Mouse (Mus musculus) heart, embryonic 15.5 days (tissue): ENCODE measurements at regions not wholly inside any gene's neighbourhood (a gene's known extent, or its start where the extent isn't known, plus 50 kb on each side); places are given as distances from the start of the nearest gene placed in this dataset.
A peak's percentile ranks its signal among the peaks of the same experiment; 100 is the strongest.

ENCODE experiments used
- ATAC-seq: fragments of 200-750 bp; cut with Nextera tagmentation; replicated peaks from 2 replicates; pipeline ENCODE4 v1.8.0; 2017; ENCODE audit warnings: low read depth, moderate TSS enrichment; ENCODE audit not compliant: insufficient number of reproducible peaks, insufficient read depth, low FRiP score
- H3K27ac ChIP-seq: fragments of 300-500 bp; sonication (generic); 2 replicates; pipeline ENCODE4 v1.5.1; 2015; ENCODE audit warnings: mild to moderate bottlenecking, inconsistent platforms
- H3K27me3 ChIP-seq: fragments of 300-500 bp; sonication (generic); 2 replicates; pipeline ENCODE4 v1.6.1; 2015; ENCODE audit warnings: inconsistent platforms
- H3K36me3 ChIP-seq: fragments of 300-500 bp; sonication (generic); 2 replicates; pipeline ENCODE4 v1.6.1; 2015; ENCODE audit warnings: mild to moderate bottlenecking, inconsistent platforms
- H3K4me1 ChIP-seq: fragments of 300-500 bp; sonication (generic); replicated peaks from 2 replicates; pipeline ENCODE4 v1.6.1; 2015; ENCODE audit warnings: inconsistent platforms
- H3K4me2 ChIP-seq: fragments of 300-500 bp; sonication (generic); 2 replicates; pipeline ENCODE4 v1.6.1; 2015; ENCODE audit warnings: inconsistent platforms, mild to moderate bottlenecking, moderate library complexity
- H3K4me3 ChIP-seq: fragments of 300-500 bp; sonication (generic); 2 replicates; pipeline ENCODE4 v1.5.1; 2015; ENCODE audit warnings: mild to moderate bottlenecking, inconsistent platforms
- H3K9ac ChIP-seq: fragments of 300-500 bp; sonication (generic); 2 replicates; pipeline ENCODE4 v1.6.1; 2015; ENCODE audit warnings: mild to moderate bottlenecking, inconsistent platforms
- H3K9me3 ChIP-seq: fragments of 300-500 bp; sonication (generic); replicated peaks from 2 replicates; pipeline ENCODE4 v1.6.1; 2016; ENCODE audit warnings: inconsistent platforms
- WGBS: fragments of 180-500 bp; shearing (Covaris S2); methylation state at CpG from one replicate; pipeline ENCODE4 v1.1.7; 2015; ENCODE audit warnings: mixed read lengths; 5-methylcytosine and 5-hydroxymethylcytosine counted together

- WGBS, result 89% methylated on average over 5 of the region's 5 CpGs
- H3K27ac ChIP-seq, result no peak overlapping the region
- H3K4me1 ChIP-seq, result peaks cover 5% of the 10 kb centered on the region; the same call in 1 of the 2 replicates
- H3K4me3 ChIP-seq, result no peak overlapping the region
- no peaks in the 10 kb centered on the region for H3K36me3 ChIP-seq
- H3K27me3 ChIP-seq, result no peaks in the 10 kb centered on the region
- H3K9ac ChIP-seq, result no peak overlapping the region
- H3K9me3 ChIP-seq, result no peaks in the 10 kb centered on the region
- ATAC-seq, result no peak
- no peak overlapping the region for H3K4me2 ChIP-seq
Measured at GRCm38 (mm10) chr6:147723336-147723735, 247.7 kb downstream of the Ccdc91 start.

- ATAC-seq, result no peak
- Histone ChIP-seq H3K4me2 (no peak overlapping the region), H3K27ac (no peak overlapping the region), H3K4me3 (no peak overlapping the region), H3K36me3 (no peaks in the 10 kb centered on the region), H3K9me3 (no peaks in the 10 kb centered on the region), H3K9ac (no peak overlapping the region), H3K27me3 (no peaks in the 10 kb centered on the region), H3K4me1 (0 out of 2 replicates have a peak, but pooled peaks cover 3% of the 10 kb centered on the region)
- WGBS, result 78% methylated on average over 4 of the region's 4 CpGs
Measured at GRCm38 (mm10) chr6:147726987-147727386, 251.4 kb downstream of the Ccdc91 start.

GRCm38 (mm10) chr6:147727644-147728533 lies 252.3 kb downstream of the Ccdc91 start:
- Histone ChIP-seq H3K27ac (no peak overlapping the region), H3K27me3 (no peaks in the 10 kb centered on the region), H3K4me2 (no peak overlapping the region), H3K36me3 (no peaks in the 10 kb centered on the region), H3K9me3 (no peaks in the 10 kb centered on the region), H3K4me3 (no peak overlapping the region), H3K9ac (no peak overlapping the region), H3K4me1 (0 out of 2 replicates have a peak, but pooled peaks cover 3% of the 10 kb centered on the region)
- no peak for ATAC-seq
- 78% methylated on average over 6 of the region's 6 CpGs for WGBS

GRCm38 (mm10) chr6:147729721-147730120 lies 254.1 kb downstream of the Ccdc91 start:
- Histone ChIP-seq H3K9me3 (no peaks in the 10 kb centered on the region), H3K4me3 (no peak overlapping the region), H3K27me3 (no peaks in the 10 kb centered on the region), H3K4me2 (no peak overlapping the region), H3K4me1 (0 out of 2 replicates have a peak, but pooled peaks cover 3% of the 10 kb centered on the region), H3K9ac (no peak overlapping the region), H3K27ac (no peak overlapping the region), H3K36me3 (no peaks in the 10 kb centered on the region)
- ATAC-seq, result no peak

- H3K36me3 ChIP-seq, result no peaks in the 10 kb centered on the region
- no peak for ATAC-seq
- 71% methylated on average over 5 of the region's 5 CpGs for WGBS
- H3K4me1 ChIP-seq, result 0 out of 2 replicates have a peak, but pooled peaks cover 5% of the 10 kb centered on the region
- H3K9me3 ChIP-seq, result no peaks in the 10 kb centered on the region
- H3K27ac ChIP-seq, result no peak overlapping the region
- no peak overlapping the region for H3K9ac ChIP-seq
- H3K27me3 ChIP-seq, result no peaks in the 10 kb centered on the region
- no peak overlapping the region for H3K4me3 ChIP-seq
- H3K4me2 ChIP-seq, result no peak overlapping the region
Measured at GRCm38 (mm10) chr6:147738621-147739325, 263.1 kb downstream of the Ccdc91 start.

- Histone ChIP-seq H3K4me3 (no peak overlapping the region), H3K27me3 (no peaks in the 10 kb centered on the region), H3K27ac (no peak overlapping the region), H3K4me2 (no peak overlapping the region), H3K4me1 (0 out of 2 replicates have a peak, but pooled peaks cover 5% of the 10 kb centered on the region), H3K9ac (no peak overlapping the region), H3K9me3 (no peaks in the 10 kb centered on the region), H3K36me3 (no peaks in the 10 kb centered on the region)
- 85% methylated on average over 7 of the region's 7 CpGs for WGBS
- ATAC-seq, result no peak
Measured at GRCm38 (mm10) chr6:147741446-147741845, 265.8 kb downstream of the Ccdc91 start.

- Histone ChIP-seq H3K36me3 (no peaks in the 10 kb centered on the region), H3K27me3 (no peaks in the 10 kb centered on the region), H3K4me3 (no peak overlapping the region), H3K4me2 (no peak overlapping the region), H3K9me3 (no peaks in the 10 kb centered on the region), H3K4me1 (0 out of 2 replicates have a peak, but pooled peaks cover 3% of the 10 kb centered on the region), H3K9ac (no peak overlapping the region), H3K27ac (no peak overlapping the region)
- WGBS, result 45% methylated on average over 3 of the region's 3 CpGs
- ATAC-seq, result no peak
Measured at GRCm38 (mm10) chr6:147744081-147744480, 268.5 kb downstream of the Ccdc91 start.

GRCm38 (mm10) chr6:147745690-147746089 lies 270.1 kb downstream of the Ccdc91 start:
- no peaks in the 10 kb centered on the region for H3K36me3 ChIP-seq
- ATAC-seq, result no peak
- WGBS, result 70% methylated on average over 2 of the region's 2 CpGs
- H3K9me3 ChIP-seq, result no peaks in the 10 kb centered on the region
- no peak overlapping the region for H3K4me3 ChIP-seq
- H3K27me3 ChIP-seq, result no peaks in the 10 kb centered on the region
- no peak overlapping the region for H3K27ac ChIP-seq
- peaks cover 1% of the 10 kb centered on the region for H3K4me1 ChIP-seq
- no peak overlapping the region for H3K9ac ChIP-seq
- no peak overlapping the region for H3K4me2 ChIP-seq

- Histone ChIP-seq H3K27me3 (no peaks in the 10 kb centered on the region), H3K4me2 (no peak overlapping the region), H3K4me1 (peaks cover 6% of the 10 kb centered on the region), H3K27ac (no peak overlapping the region), H3K9me3 (no peaks in the 10 kb centered on the region), H3K36me3 (no peaks in the 10 kb centered on the region), H3K4me3 (no peak overlapping the region), H3K9ac (no peak overlapping the region)
- ATAC-seq, result no peak
Measured at GRCm38 (mm10) chr6:147747945-147748344, 272.3 kb downstream of the Ccdc91 start.

GRCm38 (mm10) chr6:147752301-147752700 lies 276.7 kb downstream of the Ccdc91 start:
- ATAC-seq, result peak; percentile 83
- H3K9me3 ChIP-seq, result no peaks in the 10 kb centered on the region
- no peak overlapping the region for H3K4me3 ChIP-seq
- H3K4me2 ChIP-seq, result no peak overlapping the region
- peaks cover 6% of the 10 kb centered on the region for H3K4me1 ChIP-seq
- no peaks in the 10 kb centered on the region for H3K27me3 ChIP-seq
- H3K36me3 ChIP-seq, result no peaks in the 10 kb centered on the region
- H3K27ac ChIP-seq, result peak overlapping the region; percentile 62
- 36% methylated on average over 2 of the region's 2 CpGs for WGBS
- H3K9ac ChIP-seq, result no peak overlapping the region

- H3K36me3 ChIP-seq, result no peaks in the 10 kb centered on the region
- ATAC-seq, result no peak
- no peak overlapping the region for H3K9ac ChIP-seq
- no peaks in the 10 kb centered on the region for H3K27me3 ChIP-seq
- no peaks in the 10 kb centered on the region for H3K9me3 ChIP-seq
- H3K4me3 ChIP-seq, result no peak overlapping the region
- H3K27ac ChIP-seq, result no peak overlapping the region
- 81% methylated on average over 2 of the region's 2 CpGs for WGBS
- no peak overlapping the region for H3K4me2 ChIP-seq
- peaks cover 6% of the 10 kb centered on the region for H3K4me1 ChIP-seq
Measured at GRCm38 (mm10) chr6:147753828-147754227, 278.2 kb downstream of the Ccdc91 start.
